Mouse (Mus musculus): ENCODE measurements at regions not wholly inside any gene's neighbourhood (a gene's known extent, or its start where the extent isn't known, plus 50 kb on each side); places are given as distances from the start of the nearest gene placed in this dataset.

- DNase-seq (ENCODE audit: low spot score): no peak
Measured at GRCm38 (mm10) chr13:51297231-51297880, 111.1 kb upstream of the S1pr3 start.

- DNase-seq (ENCODE audit: low spot score): no peak
Measured at GRCm38 (mm10) chr13:51299047-51299760, 109.2 kb upstream of the S1pr3 start.

- no peak for DNase-seq (ENCODE audit: low spot score)
Measured at GRCm38 (mm10) chr13:51301476-51301875, 107.0 kb upstream of the S1pr3 start.

GRCm38 (mm10) chr13:51303112-51303511 is 105.3 kb upstream of the S1pr3 start:
- DNase-seq (ENCODE audit: low spot score): no peak

GRCm38 (mm10) chr13:51304631-51305030 is 103.8 kb upstream of the S1pr3 start:
- DNase-seq (ENCODE audit: low spot score): no peak

GRCm38 (mm10) chr13:51309446-51309845 is 99.0 kb upstream of the S1pr3 start:
- DNase-seq (ENCODE audit: low spot score): no peak

- DNase-seq (ENCODE audit: low spot score): no peak
Measured at GRCm38 (mm10) chr13:51310041-51310440, 98.4 kb upstream of the S1pr3 start.

- DNase-seq (ENCODE audit: low spot score): no peak
Measured at GRCm38 (mm10) chr13:51311679-51312255, 96.7 kb upstream of the S1pr3 start.

- no peak for DNase-seq (ENCODE audit: low spot score)
Measured at GRCm38 (mm10) chr13:51313129-51313850, 95.1 kb upstream of the S1pr3 start.

- no peak for DNase-seq (ENCODE audit: low spot score)
Measured at GRCm38 (mm10) chr13:51314541-51314977, 93.9 kb upstream of the S1pr3 start.

GRCm38 (mm10) chr13:51315008-51315778 is 93.2 kb upstream of the S1pr3 start:
- DNase-seq (ENCODE audit: low spot score): no peak

- DNase-seq (ENCODE audit: low spot score): no peak
Measured at GRCm38 (mm10) chr13:51315779-51316041, 92.7 kb upstream of the S1pr3 start.

GRCm38 (mm10) chr13:51323058-51323715 is 85.3 kb upstream of the S1pr3 start:
- DNase-seq (ENCODE audit: low spot score): no peak

- DNase-seq (ENCODE audit: low spot score): no peak
Measured at GRCm38 (mm10) chr13:51324714-51325113, 83.7 kb upstream of the S1pr3 start.

- no peak for DNase-seq (ENCODE audit: low spot score)
Measured at GRCm38 (mm10) chr13:51325298-51325697, 83.1 kb upstream of the S1pr3 start.

- DNase-seq (ENCODE audit: low spot score): no peak
Measured at GRCm38 (mm10) chr13:51326128-51326527, 82.3 kb upstream of the S1pr3 start.

GRCm38 (mm10) chr13:51328131-51328970 is 80.1 kb upstream of the S1pr3 start:
- no peak for DNase-seq (ENCODE audit: low spot score)

- no peak for DNase-seq (ENCODE audit: low spot score)
Measured at GRCm38 (mm10) chr13:51328971-51329346, 79.5 kb upstream of the S1pr3 start.

- no peak for DNase-seq (ENCODE audit: low spot score)
Measured at GRCm38 (mm10) chr13:51329717-51330116, 78.7 kb upstream of the S1pr3 start.

- DNase-seq (ENCODE audit: low spot score): no peak
Measured at GRCm38 (mm10) chr13:51332271-51332670, 76.2 kb upstream of the S1pr3 start.

- no peak for DNase-seq (ENCODE audit: low spot score)
Measured at GRCm38 (mm10) chr13:51333481-51333880, 75.0 kb upstream of the S1pr3 start.
